Mouse (Mus musculus): ENCODE results near the gene Irf2bp1. TPM values are rescaled to one million over a fixed set of nuclear protein-coding genes. Genes with fewer than 3 reads are reported as not detected.

The Irf2bp1 gene
- polyA plus RNA-seq, 1 experiment from 2014 or later, result 23.4 TPM

DNA sequence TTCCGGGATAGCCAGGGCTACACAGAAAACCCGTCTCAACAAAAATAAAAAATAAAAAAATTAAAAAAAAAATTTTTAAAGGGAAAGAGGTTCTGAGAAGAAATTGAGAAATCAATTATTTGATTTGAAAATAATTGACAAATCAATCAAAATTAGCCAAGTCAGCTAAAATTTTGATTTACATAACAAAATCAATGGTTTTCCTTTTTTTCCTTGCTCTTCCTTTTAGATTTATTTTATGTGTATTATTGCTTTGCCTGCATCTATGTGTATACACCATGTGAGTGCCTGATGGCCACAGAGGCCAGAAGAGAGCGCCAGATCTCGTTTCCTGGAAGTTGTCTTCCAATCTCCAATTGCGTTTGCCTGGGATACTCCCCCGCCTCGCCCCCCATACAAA is 14.1 kb downstream of the Irf2bp1 start:
- Histone ChIP-seq H3K4me1 (replicated peaks) (no peaks in the 10 kb centered on the region), H3K4me3 (no peak overlapping the region), H3K4me2 (no peak overlapping the region), H3K36me3 (no peaks in the 10 kb centered on the region), H3K9me3 (no peaks in the 10 kb centered on the region), H3K9ac (no peak overlapping the region), H3K27me3 (peaks cover 31% of the 10 kb centered on the region), H3K27ac (no peak overlapping the region)
- 89% methylated on average over 7 of the region's 7 CpGs for WGBS
- no peak for ATAC-seq (ENCODE audit: low FRiP score)

DNA sequence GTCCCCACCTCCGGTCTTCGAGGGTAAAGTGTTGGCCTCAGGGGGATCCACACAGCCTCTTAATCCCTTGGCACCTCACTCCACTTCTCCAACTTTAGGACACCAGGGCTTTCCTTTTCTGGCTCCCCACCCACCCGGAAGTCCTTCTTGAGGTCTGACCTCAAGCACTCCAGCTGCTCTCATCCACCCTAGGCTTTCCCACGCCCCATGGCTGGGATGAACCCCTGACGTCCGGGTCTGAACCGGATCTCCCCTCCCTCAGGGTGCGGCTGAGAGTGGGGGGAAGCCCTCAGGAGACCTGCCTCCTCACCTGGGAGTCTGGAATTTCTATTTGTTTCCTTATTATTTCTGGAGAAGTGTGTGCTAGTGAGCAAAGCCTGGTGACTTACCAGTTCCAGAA is 17.2 kb downstream of the Irf2bp1 start:
- H3K4me1 ChIP-seq (replicated peaks), result peaks cover 14% of the 10 kb centered on the region
- 27% methylated on average over 8 of the region's 8 CpGs for WGBS
- no peak overlapping the region for H3K9ac ChIP-seq
- H3K4me2 ChIP-seq, result no peak overlapping the region
- no peak overlapping the region for H3K27ac ChIP-seq
- peaks cover 41% of the 10 kb centered on the region for H3K27me3 ChIP-seq
- H3K9me3 ChIP-seq, result no peaks in the 10 kb centered on the region
- no peak for ATAC-seq (ENCODE audit: low FRiP score)
- no peaks in the 10 kb centered on the region for H3K36me3 ChIP-seq
- no peak overlapping the region for H3K4me3 ChIP-seq

DNA sequence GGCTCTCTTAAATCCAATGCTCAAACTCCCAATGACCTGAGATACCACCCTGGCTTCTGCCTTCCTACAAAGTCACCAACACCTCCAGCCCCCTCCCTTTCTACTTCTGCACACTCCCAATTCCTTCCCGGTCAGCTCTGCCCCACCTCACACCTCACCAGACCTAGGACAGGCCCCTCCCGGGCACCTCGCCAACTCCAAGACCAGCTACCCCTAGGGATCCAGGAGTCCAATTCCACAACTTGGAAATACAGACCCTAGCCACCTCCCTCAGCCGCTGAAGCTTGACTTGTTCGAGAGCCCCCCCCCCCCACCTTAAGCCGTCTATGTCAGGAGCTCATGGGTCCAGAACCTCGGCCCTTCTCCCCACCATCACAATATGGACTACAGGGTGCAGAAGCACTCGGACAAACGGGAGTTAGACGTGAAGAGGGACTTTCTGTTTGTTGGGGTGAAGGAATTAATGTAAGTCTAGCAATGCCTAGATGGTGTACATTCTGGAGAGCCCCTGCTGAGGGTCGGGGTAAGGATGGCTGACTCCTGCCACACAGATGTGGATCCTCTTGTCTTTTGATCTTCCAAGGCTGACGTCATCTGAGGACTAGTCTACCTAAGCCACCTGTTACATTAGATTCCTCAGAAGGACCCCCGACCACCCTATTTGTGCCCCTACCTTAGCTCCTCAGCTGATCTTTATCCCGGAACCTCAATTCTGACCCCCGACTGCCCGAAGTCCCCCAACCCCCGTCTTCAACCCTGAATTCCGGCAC is 18.5 kb downstream of the Irf2bp1 start:
- Histone ChIP-seq H3K36me3 (no peaks in the 10 kb centered on the region), H3K27me3 (peaks cover 41% of the 10 kb centered on the region), H3K9ac (no peak overlapping the region), H3K9me3 (no peaks in the 10 kb centered on the region), H3K4me2 (no peak overlapping the region), H3K4me1 (replicated peaks) (peaks cover 19% of the 10 kb centered on the region), H3K27ac (no peak overlapping the region), H3K4me3 (no peak overlapping the region)
- WGBS, result 66% methylated on average over 18 of the region's 18 CpGs
- ATAC-seq (ENCODE audit: low FRiP score), result no peak

DNA sequence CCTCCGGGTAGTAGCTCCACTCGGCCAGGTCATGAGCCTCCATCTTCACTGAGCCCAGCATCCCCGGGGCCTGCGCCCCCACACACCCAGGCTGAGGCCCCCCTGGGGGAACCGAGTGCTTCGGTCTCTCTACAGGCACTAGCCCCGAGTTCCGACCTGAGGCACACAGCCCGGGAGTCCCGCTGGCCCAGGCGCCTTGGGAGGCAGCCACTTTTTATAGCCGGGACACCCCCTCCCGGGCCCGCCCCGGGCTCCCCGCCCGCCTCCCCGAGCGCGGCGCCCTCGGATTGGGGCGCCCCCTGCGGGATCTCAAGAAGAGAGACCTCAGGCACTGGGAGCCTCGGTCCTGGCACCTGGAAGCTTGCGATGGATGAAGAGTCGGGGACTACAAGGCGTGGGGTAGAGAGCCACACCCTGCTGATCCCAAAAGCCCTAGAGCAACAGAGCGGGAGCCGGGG is 19.5 kb downstream of the Irf2bp1 start, which contains the start of gene Foxa3:
TSS of gene Foxa3 (minus strand) at position 182 of the 458 bp plus-strand sequence.
- Histone ChIP-seq H3K9me3 (no peaks in the 10 kb centered on the region), H3K4me3 (peak within 1 kb of the TSS; percentile 92), H3K27me3 (peaks cover 41% of the 10 kb centered on the region), H3K27ac (peak within 1 kb of the TSS; percentile 74), H3K9ac (peak within 1 kb of the TSS; percentile 94), H3K4me2 (peak within 1 kb of the TSS; percentile 89), H3K36me3 (no peaks in the 10 kb centered on the region), H3K4me1 (replicated peaks) (peaks cover 19% of the 10 kb centered on the region)
- ATAC-seq (ENCODE audit: low FRiP score), result peak; percentile 26
- 3% methylated on average over 30 of the region's 30 CpGs for WGBS

DNA sequence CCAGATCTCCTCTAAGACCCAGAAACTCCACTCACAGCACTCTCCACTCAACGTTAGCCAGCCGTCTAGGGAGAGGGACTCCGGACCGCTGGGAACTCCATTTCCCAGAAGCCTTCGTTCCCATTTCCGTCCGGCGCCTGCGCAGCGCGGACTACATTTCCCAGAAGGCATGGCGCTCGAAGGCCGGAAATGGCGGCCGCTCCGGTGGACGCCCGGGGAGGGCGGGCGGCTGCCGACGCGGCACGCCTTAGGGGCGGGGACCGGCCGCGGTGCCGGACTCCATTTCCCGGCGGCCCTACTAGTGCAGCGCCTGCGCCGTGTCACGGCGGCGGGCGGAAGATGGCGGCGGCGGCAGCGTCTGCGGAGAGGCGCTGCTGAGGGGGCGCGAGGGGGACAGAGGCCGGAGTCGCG is 20.3 kb downstream of the Irf2bp1 start, which contains the start of gene Sympk:
TSS of gene Sympk (plus strand) at position 282 of the 411 bp plus-strand sequence.
- peak within 1 kb of the TSS; percentile 92 for H3K4me3 ChIP-seq

DNA sequence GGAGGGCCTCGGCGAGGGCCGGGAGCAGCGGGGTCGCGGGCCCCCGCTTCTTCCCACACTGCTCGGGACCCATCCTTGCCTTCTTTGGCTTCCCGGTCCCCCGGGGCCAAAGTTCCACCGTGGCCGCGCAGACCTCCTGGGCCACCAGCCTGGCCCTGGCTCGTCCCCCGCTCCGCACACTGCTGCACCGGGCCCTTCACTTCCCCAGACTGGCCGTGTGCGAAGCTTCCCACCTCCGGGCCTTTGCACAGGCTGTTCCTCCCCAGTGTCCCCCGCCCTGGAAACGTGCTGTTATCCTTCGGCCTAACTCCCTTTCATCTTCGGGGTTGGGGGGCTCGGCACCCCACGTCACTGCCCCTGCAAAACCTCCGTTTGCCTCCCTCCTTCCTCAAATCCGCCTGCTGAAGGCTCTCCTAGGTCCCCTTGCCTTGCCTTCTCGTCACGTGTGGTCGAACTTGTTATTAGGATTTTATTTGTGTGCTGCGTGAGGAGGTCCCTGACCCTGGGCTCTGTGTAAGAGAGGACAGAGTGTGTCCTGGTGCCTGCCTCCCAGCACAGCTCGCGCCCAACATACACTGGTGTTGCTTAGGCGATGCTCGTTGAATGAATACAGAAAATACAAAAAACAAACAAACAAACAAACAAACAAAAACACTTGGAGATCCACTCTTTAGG is 20.9 kb downstream of the Irf2bp1 start:
- H3K4me1 ChIP-seq (replicated peaks), result peaks cover 19% of the 10 kb centered on the region
- H3K4me3 ChIP-seq, result peak overlapping the region; percentile 92
- H3K36me3 ChIP-seq, result peaks cover 11% of the 10 kb centered on the region
- WGBS, result 2% methylated on average over 36 of the region's 36 CpGs
- peaks cover 41% of the 10 kb centered on the region for H3K27me3 ChIP-seq
- H3K4me2 ChIP-seq, result peak overlapping the region; percentile 89
- H3K9me3 ChIP-seq, result no peaks in the 10 kb centered on the region
- ATAC-seq (ENCODE audit: low FRiP score), result peak; percentile 72
- peak overlapping the region; percentile 74 for H3K27ac ChIP-seq
- peak overlapping the region; percentile 94 for H3K9ac ChIP-seq

More for the DNA sequence above, 20.3 kb downstream of the Irf2bp1 start, which contains the start of gene Sympk:
- H3K27me3 ChIP-seq, result peaks cover 41% of the 10 kb centered on the region
- WGBS, result under 1% methylated on average over 45 of the region's 50 CpGs
- peaks cover 5% of the 10 kb centered on the region for H3K36me3 ChIP-seq
- H3K9me3 ChIP-seq, result no peaks in the 10 kb centered on the region
- peak within 1 kb of the TSS; percentile 74 for H3K27ac ChIP-seq
- H3K4me1 ChIP-seq (replicated peaks), result peaks cover 19% of the 10 kb centered on the region
- peak; percentile 95 for ATAC-seq (ENCODE audit: low FRiP score)
- H3K4me2 ChIP-seq, result peak within 1 kb of the TSS; percentile 89
- peak within 1 kb of the TSS; percentile 94 for H3K9ac ChIP-seq

DNA sequence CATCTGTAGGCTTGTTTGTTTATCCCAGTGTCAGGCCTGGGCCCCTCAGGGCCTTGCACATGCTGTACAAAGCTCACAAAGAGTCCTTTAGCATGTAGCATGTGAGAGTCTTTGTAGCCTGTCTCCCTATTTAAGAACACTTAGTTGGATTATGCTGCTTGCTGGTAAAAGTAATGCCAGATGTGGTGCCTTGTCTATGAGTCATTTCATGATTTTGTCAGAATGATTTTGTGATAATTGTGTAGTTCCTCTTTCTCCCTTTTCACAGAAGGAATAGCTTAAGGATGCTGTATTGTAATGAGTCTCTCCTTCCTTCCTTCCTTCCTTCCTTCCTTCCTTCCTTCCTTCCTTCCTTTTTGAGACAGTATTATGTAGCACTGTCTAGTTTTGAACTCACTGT is 24.2 kb downstream of the Irf2bp1 start:
- no peaks in the 10 kb centered on the region for H3K9me3 ChIP-seq
- H3K4me1 ChIP-seq (replicated peaks), result peaks cover 19% of the 10 kb centered on the region
- H3K36me3 ChIP-seq, result peaks cover 42% of the 10 kb centered on the region
- 0 out of 2 replicates have a peak overlapping the region, but pooled peaks have one; percentile 5 for H3K9ac ChIP-seq
- H3K27ac ChIP-seq, result no peak overlapping the region
- no peak overlapping the region for H3K4me3 ChIP-seq
- peaks cover 8% of the 10 kb centered on the region for H3K27me3 ChIP-seq
- ATAC-seq (ENCODE audit: low FRiP score), result no peak
- H3K4me2 ChIP-seq, result no peak overlapping the region

DNA sequence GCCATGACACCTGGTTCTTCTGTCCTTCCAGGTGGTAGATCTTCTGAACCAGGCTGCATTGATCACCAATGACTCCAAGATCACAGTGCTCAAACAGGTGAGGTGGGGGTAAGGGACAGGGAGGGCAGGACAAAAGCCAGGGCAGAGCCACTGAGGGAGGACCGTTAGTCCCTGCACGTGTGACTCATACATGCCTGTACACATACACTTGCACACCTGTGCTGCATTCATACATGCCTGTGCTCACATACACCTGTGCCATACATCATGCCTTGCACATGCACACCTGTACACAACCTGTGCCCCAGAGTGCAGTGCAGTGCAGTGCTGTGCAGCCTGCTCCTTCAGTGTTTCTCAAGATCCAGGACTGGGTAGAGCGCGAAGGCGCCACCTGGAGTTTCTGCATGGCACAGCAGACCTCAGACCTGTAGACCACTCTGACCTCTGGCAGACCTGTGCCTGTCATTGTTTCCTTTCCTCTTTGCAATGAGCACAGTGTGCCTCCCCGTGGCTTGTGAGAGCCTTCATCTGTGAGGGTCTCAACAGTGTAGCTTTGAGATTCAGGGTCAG is 25.3 kb downstream of the Irf2bp1 start:
- H3K4me1 ChIP-seq (replicated peaks), result peaks cover 19% of the 10 kb centered on the region
- 63% methylated on average over 6 of the region's 6 CpGs for WGBS
- peak; percentile 21; the same call in 1 of the 2 replicates for ATAC-seq (ENCODE audit: low FRiP score)
- peaks cover 50% of the 10 kb centered on the region for H3K36me3 ChIP-seq
- no peak overlapping the region for H3K27ac ChIP-seq
- no peaks in the 10 kb centered on the region for H3K27me3 ChIP-seq
- no peak overlapping the region for H3K4me3 ChIP-seq
- no peak overlapping the region for H3K4me2 ChIP-seq
- H3K9ac ChIP-seq, result no peak overlapping the region
- H3K9me3 ChIP-seq, result no peaks in the 10 kb centered on the region

DNA sequence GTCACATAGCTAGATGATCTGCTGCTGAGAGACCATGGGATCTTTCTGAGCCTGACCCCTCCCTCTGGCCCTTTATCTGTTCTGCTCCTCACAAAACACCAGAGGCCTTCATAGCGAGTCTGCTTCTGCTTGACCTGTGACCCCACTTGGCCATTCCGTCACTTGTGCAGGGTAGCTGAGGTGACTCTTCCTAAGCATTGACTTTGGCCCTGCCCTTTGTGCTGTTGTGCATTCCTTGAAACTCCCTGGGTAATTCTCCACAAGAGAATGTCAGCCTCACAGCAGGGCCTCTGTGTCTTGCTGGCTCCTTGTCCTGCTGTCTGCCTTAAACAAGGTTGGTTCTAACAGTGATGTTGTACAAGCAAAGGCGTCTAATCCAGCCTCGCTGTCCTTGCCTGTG is 27.8 kb downstream of the Irf2bp1 start:
- Histone ChIP-seq H3K9me3 (no peaks in the 10 kb centered on the region), H3K9ac (no peak overlapping the region), H3K4me1 (replicated peaks) (no peaks in the 10 kb centered on the region), H3K27ac (no peak overlapping the region), H3K4me3 (no peak overlapping the region), H3K4me2 (no peak overlapping the region), H3K27me3 (no peaks in the 10 kb centered on the region), H3K36me3 (peaks cover 75% of the 10 kb centered on the region)
- WGBS, result 30% methylated on average over 4 of the region's 4 CpGs
- ATAC-seq (ENCODE audit: low FRiP score), result no peak

DNA sequence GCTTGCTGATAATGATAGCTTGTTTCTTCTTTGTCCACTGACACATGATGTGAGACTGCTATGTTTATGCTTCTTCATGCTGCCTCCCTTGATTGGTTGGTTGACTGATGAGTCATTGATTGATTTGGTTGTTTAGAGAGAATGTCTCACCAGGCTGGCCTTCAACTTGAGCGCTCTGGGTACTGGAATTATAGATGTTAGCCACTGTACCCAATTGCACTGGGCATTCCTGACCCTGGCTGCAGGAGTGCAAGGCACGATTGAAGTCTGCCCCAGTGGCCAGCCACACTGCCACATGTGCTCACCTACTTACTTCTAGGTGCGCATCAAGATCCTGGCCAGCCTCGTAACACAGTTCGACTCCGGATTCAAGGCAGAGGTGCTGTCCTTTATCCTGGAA is 40.8 kb downstream of the Irf2bp1 start:
- H3K36me3 ChIP-seq, result peaks cover 100% of the 10 kb centered on the region
- no peak for ATAC-seq (ENCODE audit: low FRiP score)
- 97% methylated on average over 6 of the region's 6 CpGs for WGBS
- H3K4me3 ChIP-seq, result no peak overlapping the region
- no peaks in the 10 kb centered on the region for H3K27me3 ChIP-seq
- H3K9me3 ChIP-seq, result no peaks in the 10 kb centered on the region
- H3K9ac ChIP-seq, result no peak overlapping the region
- no peak overlapping the region for H3K4me2 ChIP-seq
- H3K27ac ChIP-seq, result no peak overlapping the region
- no peaks in the 10 kb centered on the region for H3K4me1 ChIP-seq (replicated peaks)

DNA sequence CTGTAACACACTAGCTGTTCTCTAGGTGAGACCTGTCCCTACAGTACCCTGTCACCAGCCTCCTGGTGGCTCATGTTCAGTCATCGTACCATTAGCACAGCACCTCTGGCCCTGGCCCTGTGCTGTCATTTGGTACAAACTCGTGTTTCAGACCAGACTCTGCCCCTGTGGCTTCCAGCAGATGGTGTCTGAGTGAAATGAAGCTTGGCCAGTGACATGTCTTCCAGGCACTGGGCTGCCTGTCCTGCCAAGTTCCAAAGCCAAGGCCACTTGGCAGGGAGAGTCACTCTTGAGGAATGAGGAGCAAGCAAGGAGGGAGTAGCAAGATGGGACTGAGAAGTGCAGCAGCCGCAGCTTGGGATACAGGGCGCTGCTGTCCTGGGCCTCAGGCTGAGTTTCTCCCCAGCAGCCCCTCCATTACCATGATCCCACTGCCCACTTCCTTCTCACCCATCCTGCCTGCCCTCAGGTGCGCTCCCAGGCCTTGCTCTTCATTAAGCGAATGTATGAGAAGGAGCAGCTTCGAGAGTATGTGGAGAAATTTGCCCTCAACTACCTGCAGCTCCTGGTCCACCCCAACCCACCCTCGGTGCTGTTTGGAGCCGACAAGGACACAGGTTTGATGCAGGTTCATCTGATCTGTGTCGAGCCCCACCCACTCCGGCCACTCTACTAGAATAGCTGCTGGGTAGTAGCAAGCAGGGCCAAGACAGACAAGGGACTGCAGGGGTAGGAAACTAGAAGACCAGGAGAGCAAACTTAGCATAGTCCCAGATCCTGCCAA is 42.6 kb downstream of the Irf2bp1 start:
- 94% methylated on average over 11 of the region's 11 CpGs for WGBS
- Histone ChIP-seq H3K4me3 (no peak overlapping the region), H3K27ac (no peak overlapping the region), H3K36me3 (peaks cover 99% of the 10 kb centered on the region), H3K9me3 (no peaks in the 10 kb centered on the region), H3K27me3 (no peaks in the 10 kb centered on the region), H3K4me1 (replicated peaks) (no peaks in the 10 kb centered on the region), H3K9ac (no peak overlapping the region), H3K4me2 (no peak overlapping the region)
- no peak for ATAC-seq (ENCODE audit: low FRiP score)

Data from hindbrain, embryonic 13.5 days (tissue).